Comparison of ENCODE assay signal across 8 mouse cellular contexts in the genomic region with DNA sequence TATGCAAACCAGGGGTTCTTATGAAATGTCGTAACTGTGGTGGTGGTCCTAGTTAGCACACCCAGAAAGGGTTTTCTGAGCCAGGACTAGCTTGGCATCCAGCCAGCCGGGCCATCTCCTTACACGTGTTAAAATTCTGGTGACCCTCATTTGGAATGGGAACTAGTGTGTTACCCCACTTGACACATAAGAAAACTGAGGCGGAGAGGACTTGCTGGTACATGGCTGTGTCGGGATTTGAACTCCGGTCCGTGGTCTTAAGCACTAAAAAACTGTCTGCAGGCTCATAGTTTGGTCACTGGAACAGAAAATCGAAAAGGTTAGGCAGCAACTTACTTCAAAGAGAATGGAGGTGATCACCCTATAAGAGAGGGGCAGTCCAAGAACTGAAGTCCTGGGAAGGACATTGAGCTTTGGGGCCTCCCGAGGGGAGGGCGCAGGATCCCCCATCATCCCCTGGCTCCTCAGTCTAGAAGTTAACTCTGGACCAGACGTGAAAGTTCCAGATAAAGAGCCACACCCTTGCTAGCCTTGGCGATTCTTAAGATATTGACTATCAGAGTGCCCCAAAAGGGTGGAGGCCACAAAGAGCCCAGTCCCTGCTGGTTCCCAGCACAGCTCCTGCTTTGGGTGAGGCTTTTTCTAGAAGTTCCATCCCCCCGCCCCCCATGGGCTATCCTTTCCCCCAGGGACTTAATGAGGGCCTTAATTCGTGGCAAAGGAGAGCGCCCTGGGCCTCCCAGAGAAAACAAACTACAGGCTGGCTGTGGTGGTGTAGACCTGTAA. TPM values are rescaled to one million over a fixed set of nuclear protein-coding genes. Genes with fewer than 3 reads are reported as not detected.
A peak's percentile ranks its signal among the peaks of the same experiment; 100 is the strongest.
DNase-seq lines count a peak whose midpoint lies in the region; ATAC-seq and TF ChIP-seq lines count a peak whose summit lies in the region.

No protein-coding gene starts in this region.

- TF ChIP-seq CTCF in layer of hippocampus, adult 2 months (conservative IDR thresholded peaks at IDR 0.05) = no peak
- no peak for TF ChIP-seq CTCF in bone marrow macrophage, adult 2 months (IDR thresholded peaks at IDR 0.05; ENCODE audit: low read depth, low read length)
- TF ChIP-seq CTCF in liver, postnatal 0 days (IDR thresholded peaks at IDR 0.05; ENCODE audit: low read depth) = no peak

- H3K9ac ChIP-seq in hindbrain, embryonic 14.5 days = peak overlapping the region; percentile 51
- peak overlapping the region; percentile 91 for H3K9ac ChIP-seq in liver, postnatal 0 days (replicated peaks)

- H3K4me3 ChIP-seq in layer of hippocampus, adult 2 months = peak overlapping the region; percentile 67
- peak overlapping the region; percentile 70 for H3K4me3 ChIP-seq in bone marrow macrophage, adult 2 months (ENCODE audit: insufficient read depth, low read length)
- H3K4me3 ChIP-seq in hindbrain, embryonic 14.5 days (replicated peaks; ENCODE audit: low read length) = peak overlapping the region; percentile 62
- peak overlapping the region; percentile 93 for H3K4me3 ChIP-seq in liver, postnatal 0 days (ENCODE audit: low read depth, low read length)

- no peaks in the 10 kb centered on the region for H3K36me3 ChIP-seq in hindbrain, embryonic 14.5 days (replicated peaks; ENCODE audit: control insufficient read depth, insufficient read depth)
- H3K36me3 ChIP-seq in liver, postnatal 0 days (replicated peaks; ENCODE audit: insufficient read depth, low read length) = peaks cover 13% of the 10 kb centered on the region

- peak overlapping the region; percentile 87 for H3K4me2 ChIP-seq in hindbrain, embryonic 14.5 days (replicated peaks)
- peak overlapping the region; percentile 86 for H3K4me2 ChIP-seq in liver, postnatal 0 days (ENCODE audit: low read depth, low read length)

- peak; percentile 86 for TF ChIP-seq EP300 in liver, postnatal 0 days (IDR thresholded peaks at IDR 0.05; ENCODE audit: low read depth)

- peaks cover 34% of the 10 kb centered on the region for H3K4me1 ChIP-seq in bone marrow macrophage, adult 2 months (ENCODE audit: control insufficient read depth, insufficient read depth, low read length)
- peaks cover 15% of the 10 kb centered on the region for H3K4me1 ChIP-seq in hindbrain, embryonic 14.5 days (replicated peaks; ENCODE audit: control insufficient read depth, insufficient read depth, low read length)
- peaks cover 46% of the 10 kb centered on the region for H3K4me1 ChIP-seq in liver, postnatal 0 days (ENCODE audit: insufficient read depth)

- WGBS in hindbrain, embryonic 14.5 days = 64% methylated on average over 15 of the region's 15 CpGs
- WGBS in liver, postnatal 0 days (ENCODE audit: insufficient replicate concordance) = 39% methylated on average over 15 of the region's 15 CpGs

- TF ChIP-seq POLR2A in bone marrow macrophage, adult 2 months (IDR thresholded peaks at IDR 0.05; ENCODE audit: borderline replicate concordance, low read depth, low read length) = 0 out of 2 replicates have a peak, but pooled peaks have one; percentile 67

- ATAC-seq in erythroid progenitor cell, adult 5-6 weeks (replicated peaks; ENCODE audit: low FRiP score, poor library complexity, severe bottlenecking) = peak; percentile 71
- ATAC-seq in hindbrain, embryonic 14.5 days (ENCODE audit: low FRiP score) = no peak
- peak; percentile 28 for ATAC-seq in liver, postnatal 0 days
- no peak for ATAC-seq in CD4-positive, CD25-positive, alpha-beta regulatory T cell, adult 4 months

- H3K9me3 ChIP-seq in hindbrain, embryonic 14.5 days (ENCODE audit: control insufficient read depth, low read length) = no peaks in the 10 kb centered on the region
- no peaks in the 10 kb centered on the region for H3K9me3 ChIP-seq in liver, postnatal 0 days (ENCODE audit: low read length)

- peak in 1 of 2 experiments; percentile 24 for DNase-seq in layer of hippocampus, adult 2 months (ENCODE audit: low spot score in 2 of 2)
- DNase-seq in layer of hippocampus, adult 9-10 months (ENCODE audit: low spot score) = no peak
- DNase-seq in hindbrain, embryonic 14.5 days (ENCODE audit: low spot score) = no peak
- peak; percentile 70 for DNase-seq in liver, postnatal 0 days
- DNase-seq in spleen, adult 18-20 months = peak; percentile 18 to 24

- peaks cover 13% of the 10 kb centered on the region for H3K27me3 ChIP-seq in hindbrain, embryonic 14.5 days (ENCODE audit: control insufficient read depth, insufficient read depth, low read length)
- peaks cover 23% of the 10 kb centered on the region for H3K27me3 ChIP-seq in liver, postnatal 0 days (ENCODE audit: insufficient read depth, low read length)

- H3K27ac ChIP-seq in layer of hippocampus, adult 2 months = peak overlapping the region; percentile 77
- peak overlapping the region; percentile 86 for H3K27ac ChIP-seq in bone marrow macrophage, adult 2 months (ENCODE audit: insufficient read depth, low read depth, low read length)
- H3K27ac ChIP-seq in hindbrain, embryonic 14.5 days = no peak overlapping the region
- H3K27ac ChIP-seq in liver, postnatal 0 days (ENCODE audit: low read depth) = peak overlapping the region; percentile 89

RNA-seq across cellular contexts. Expression of gene Blvrb, which starts 0.8 kb away (rescaled TPM):
- 10 to 100 TPM; 17.5 to 18.1 TPM for total RNA-seq in layer of hippocampus, adult 2 months (2021)
- polyA plus RNA-seq in bone marrow macrophage, adult 2 months (2012; ENCODE audit: insufficient read depth, insufficient read length, missing spikeins) = 473 and 496 TPM in 2 replicates
- total RNA-seq in erythroid progenitor cell, adult 5-6 weeks (2015; ENCODE audit: low replicate concordance) = 538 and 642 TPM in 2 replicates
- total RNA-seq in erythroid progenitor cell, adult 5-6 weeks (2017; ENCODE audit: low replicate concordance) = 484 and 602 TPM in 2 replicates
- 17.7 and 25.4 TPM in 2 replicates for polyA plus RNA-seq in hindbrain, embryonic 14.5 days (2014; fragmentation: Nextera tagmentation; extraction: Ambion mirVana)
- polyA plus RNA-seq in liver, postnatal 0 days (2015; fragmentation: Nextera tagmentation; extraction: Ambion mirVana) = 372 and 407 TPM in 2 replicates
- polyA plus RNA-seq in CD4-positive, CD25-positive, alpha-beta regulatory T cell, adult 4 months (2017; shearing (Covaris generic)) = 10 to 100 TPM; 14.1 to 19.9 TPM

RNA-seq across cellular contexts. Expression of gene Sptbn4, which starts 1.1 kb away (rescaled TPM):
- total RNA-seq in layer of hippocampus, adult 2 months (2021) = 100 to 1,000 TPM; 147 TPM
- polyA plus RNA-seq in bone marrow macrophage, adult 2 months (2012; ENCODE audit: insufficient read depth, insufficient read length, missing spikeins) = 0.48 and 0.73 TPM in 2 replicates
- total RNA-seq in erythroid progenitor cell, adult 5-6 weeks (2015; ENCODE audit: low replicate concordance) = not detected in 2 replicates
- 0.08 and 0.13 TPM in 2 replicates for total RNA-seq in erythroid progenitor cell, adult 5-6 weeks (2017; ENCODE audit: low replicate concordance)
- polyA plus RNA-seq in hindbrain, embryonic 14.5 days (2014; fragmentation: Nextera tagmentation; extraction: Ambion mirVana) = 4.0 and 4.2 TPM in 2 replicates
- polyA plus RNA-seq in liver, postnatal 0 days (2015; fragmentation: Nextera tagmentation; extraction: Ambion mirVana) = 0.02 and 0.18 TPM in 2 replicates
- polyA plus RNA-seq in CD4-positive, CD25-positive, alpha-beta regulatory T cell, adult 4 months (2017; shearing (Covaris generic)) = under 1 TPM; 0.28 to 0.32 TPM

RNA-seq across cellular contexts. Expression of gene Sertad3, which starts 25.0 kb away (rescaled TPM):
- 1 to 10 TPM; 3.3 to 3.8 TPM for total RNA-seq in layer of hippocampus, adult 2 months (2021)
- 19.5 and 20.9 TPM in 2 replicates for polyA plus RNA-seq in bone marrow macrophage, adult 2 months (2012; ENCODE audit: insufficient read depth, insufficient read length, missing spikeins)
- 9.0 and 9.2 TPM in 2 replicates for total RNA-seq in erythroid progenitor cell, adult 5-6 weeks (2015; ENCODE audit: low replicate concordance)
- total RNA-seq in erythroid progenitor cell, adult 5-6 weeks (2017; ENCODE audit: low replicate concordance) = 14.8 and 19.6 TPM in 2 replicates
- polyA plus RNA-seq in hindbrain, embryonic 14.5 days (2014; fragmentation: Nextera tagmentation; extraction: Ambion mirVana) = 8.4 and 9.3 TPM in 2 replicates
- polyA plus RNA-seq in liver, postnatal 0 days (2015; fragmentation: Nextera tagmentation; extraction: Ambion mirVana) = 16.2 and 17.0 TPM in 2 replicates
- 10 to 100 TPM; 50.9 to 60.1 TPM for polyA plus RNA-seq in CD4-positive, CD25-positive, alpha-beta regulatory T cell, adult 4 months (2017; shearing (Covaris generic))

RNA-seq across cellular contexts. Expression of gene Sertad1, which starts 38.1 kb away (rescaled TPM):
- 10 to 100 TPM in 1 of 2 experiments, 1 to 10 TPM in 1; 6.3 to 10.8 TPM for total RNA-seq in layer of hippocampus, adult 2 months (2021)
- 22.1 and 24.7 TPM in 2 replicates for polyA plus RNA-seq in bone marrow macrophage, adult 2 months (2012; ENCODE audit: insufficient read depth, insufficient read length, missing spikeins)
- total RNA-seq in erythroid progenitor cell, adult 5-6 weeks (2015; ENCODE audit: low replicate concordance) = 1.7 and 6.8 TPM in 2 replicates
- 5.5 and 7.0 TPM in 2 replicates for total RNA-seq in erythroid progenitor cell, adult 5-6 weeks (2017; ENCODE audit: low replicate concordance)
- 7.9 and 8.9 TPM in 2 replicates for polyA plus RNA-seq in hindbrain, embryonic 14.5 days (2014; fragmentation: Nextera tagmentation; extraction: Ambion mirVana)
- 18.3 and 18.5 TPM in 2 replicates for polyA plus RNA-seq in liver, postnatal 0 days (2015; fragmentation: Nextera tagmentation; extraction: Ambion mirVana)
- polyA plus RNA-seq in CD4-positive, CD25-positive, alpha-beta regulatory T cell, adult 4 months (2017; shearing (Covaris generic)) = 10 to 100 TPM; 46.0 to 51.9 TPM

RNA-seq across cellular contexts. Expression of gene Prx, which starts 50.5 kb away (rescaled TPM):
- under 1 TPM; 0.38 to 0.39 TPM for total RNA-seq in layer of hippocampus, adult 2 months (2021)
- 0.57 and 0.68 TPM in 2 replicates for polyA plus RNA-seq in bone marrow macrophage, adult 2 months (2012; ENCODE audit: insufficient read depth, insufficient read length, missing spikeins)
- total RNA-seq in erythroid progenitor cell, adult 5-6 weeks (2015; ENCODE audit: low replicate concordance) = 0.36 and 0.42 TPM in 2 replicates
- total RNA-seq in erythroid progenitor cell, adult 5-6 weeks (2017; ENCODE audit: low replicate concordance) = 1.4 and 5.1 TPM in 2 replicates
- polyA plus RNA-seq in hindbrain, embryonic 14.5 days (2014; fragmentation: Nextera tagmentation; extraction: Ambion mirVana) = 0.50 and 0.93 TPM in 2 replicates
- polyA plus RNA-seq in liver, postnatal 0 days (2015; fragmentation: Nextera tagmentation; extraction: Ambion mirVana) = 0.25 and 0.28 TPM in 2 replicates
- under 1 TPM; 0.22 to 0.62 TPM for polyA plus RNA-seq in CD4-positive, CD25-positive, alpha-beta regulatory T cell, adult 4 months (2017; shearing (Covaris generic))

Comparison
In these comparisons a context has a peak if more than half of its experiments do, and no peak if none do; other contexts are left out.
1. DNase-seq: peak in liver, postnatal 0 days (single experiment) and spleen, adult 18-20 months (2 of 2); none in layer of hippocampus, adult 9-10 months (single experiment) and hindbrain, embryonic 14.5 days (single experiment).
2. ATAC-seq: peak in erythroid progenitor cell, adult 5-6 weeks (single experiment) and liver, postnatal 0 days (single experiment); none in hindbrain, embryonic 14.5 days (single experiment) and CD4-positive, CD25-positive, alpha-beta regulatory T cell, adult 4 months (single experiment).
3. RNA of gene Blvrb, which starts 0.8 kb away (polyA plus RNA-seq): 473 to 496 TPM in bone marrow macrophage, adult 2 months and 372 to 407 TPM in liver, postnatal 0 days; 17.7 to 25.4 TPM in hindbrain, embryonic 14.5 days and 14.1 to 19.9 TPM in CD4-positive, CD25-positive, alpha-beta regulatory T cell, adult 4 months; every median in the first group is over 10 times any median in the second.
4. Peak in every context shown above with its lines, with median percentiles within 50 percentile points of each other: H3K4me3 ChIP-seq.